Mouse (Mus musculus) forebrain, embryonic 14.5 days (tissue): ENCODE results near the gene Dusp7. TPM values are rescaled to one million over a fixed set of nuclear protein-coding genes. Genes with fewer than 3 reads are reported as not detected.

Experiments
- ATAC-seq: fragments of 200-750 bp; cut with Nextera tagmentation; 2 replicates; pipeline ENCODE4 v1.8.0; 2017; ENCODE audit warnings: mild to moderate bottlenecking, moderate library complexity
- DNase-seq: peaks from one replicate; pipeline ENCODE4 v3.0.0-alpha.2; 2015; ENCODE audit warnings: low spot score
- H3K27ac ChIP-seq: fragments of 300-500 bp; sonication (generic); 2 replicates; pipeline ENCODE4 v1.5.1; 2014; ENCODE audit warnings: low read depth, mild to moderate bottlenecking, control low read depth, low read length, moderate library complexity
- H3K27me3 ChIP-seq: fragments of 300-500 bp; sonication (generic); replicated peaks from 2 replicates; pipeline ENCODE4 v1.6.1; 2014; ENCODE audit warnings: low read length, control low read depth, mixed read lengths; ENCODE audit not compliant: control insufficient read depth, insufficient read depth
- H3K36me3 ChIP-seq: fragments of 300-500 bp; sonication (generic); 2 replicates; pipeline ENCODE4 v1.6.1; 2014; ENCODE audit warnings: low read length, control low read depth; ENCODE audit not compliant: control insufficient read depth, insufficient read depth
- H3K4me1 ChIP-seq: fragments of 300-500 bp; sonication (generic); 2 replicates; pipeline ENCODE4 v1.6.1; 2014; ENCODE audit warnings: antibody characterized with exemption, low read length, control low read depth; ENCODE audit not compliant: control insufficient read depth, insufficient read depth
- H3K4me2 ChIP-seq: fragments of 300-500 bp; sonication (generic); 2 replicates; pipeline ENCODE4 v1.6.1; 2014; ENCODE audit warnings: mild to moderate bottlenecking, control low read depth, low read length
- H3K4me3 ChIP-seq: fragments of 300-500 bp; sonication (generic); 2 replicates; pipeline ENCODE4 v1.5.1; 2014; ENCODE audit warnings: low read depth, low read length, control low read depth
- H3K9ac ChIP-seq: fragments of 300-500 bp; sonication (generic); 2 replicates; pipeline ENCODE4 v1.6.1; 2014; ENCODE audit warnings: mild to moderate bottlenecking, low read length, control low read depth, moderate library complexity
- H3K9me3 ChIP-seq: fragments of 300-500 bp; sonication (generic); replicated peaks from 2 replicates; pipeline ENCODE4 v1.6.1; 2016; ENCODE audit warnings: low read length, control low read depth, mixed read lengths; ENCODE audit not compliant: control insufficient read depth
- WGBS: fragments of 180-500 bp; shearing (Covaris S2); extraction: QIAGEN DNeasy Blood & Tissue Kit; methylation state at CpG from one replicate; pipeline ENCODE4 v1.1.7; 2014; 5-methylcytosine and 5-hydroxymethylcytosine counted together
- polyA plus RNA-seq: library from polyadenylated mRNA; unstranded; fragments of >200 nt; fragmentation: Nextera tagmentation; extraction: Ambion mirVana; gene quantifications from 2 replicates; pipeline ENCODE4 v1.2.1, GENCODE M21; 2014

Gene Dusp7
- polyA plus RNA-seq, 1 experiment from 2014 or later = 11.3 TPM

GRCm38 (mm10) chr9:106413606-106414005, 45.2 kb downstream of the Dusp7 start:
- Histone ChIP-seq H3K27me3 (no peaks in the 10 kb centered on the region), H3K9ac (no peak overlapping the region), H3K4me1 (peaks cover 18% of the 10 kb centered on the region; the same call in 1 of the 2 replicates), H3K4me2 (no peak overlapping the region), H3K36me3 (no peaks in the 10 kb centered on the region), H3K9me3 (0 out of 2 replicates have a peak, but pooled peaks cover 2% of the 10 kb centered on the region), H3K27ac (no peak overlapping the region), H3K4me3 (no peak overlapping the region)
- 88% methylated on average over 5 of the region's 5 CpGs for WGBS
- DNase-seq (no peak), ATAC-seq (no peak)

- Histone ChIP-seq H3K27me3 (no peaks in the 10 kb centered on the region), H3K4me2 (no peak overlapping the region), H3K4me3 (no peak overlapping the region), H3K27ac (no peak overlapping the region), H3K4me1 (peaks cover 22% of the 10 kb centered on the region; the same call in 1 of the 2 replicates), H3K9ac (no peak overlapping the region), H3K9me3 (no peaks in the 10 kb centered on the region), H3K36me3 (no peaks in the 10 kb centered on the region)
- DNase-seq (no peak), ATAC-seq (no peak)
- WGBS = 90% methylated on average over 6 of the region's 6 CpGs
These were observed 48.4 kb downstream of the Dusp7 start for GRCm38 (mm10) chr9:106416826-106417225.

- Histone ChIP-seq H3K4me3 (peak overlapping the region; percentile 16), H3K36me3 (no peaks in the 10 kb centered on the region), H3K27ac (0 out of 2 replicates have a peak overlapping the region, but pooled peaks have one; percentile 1), H3K4me1 (peaks cover 22% of the 10 kb centered on the region; the same call in 1 of the 2 replicates), H3K9me3 (no peaks in the 10 kb centered on the region), H3K4me2 (peak overlapping the region; percentile 51), H3K9ac (peak overlapping the region; percentile 62), H3K27me3 (no peaks in the 10 kb centered on the region)
- 15% methylated on average over 29 of the region's 29 CpGs for WGBS
- ATAC-seq (peak; percentile 76), DNase-seq (peak; percentile 93)
These were observed 49.6 kb downstream of the Dusp7 start for GRCm38 (mm10) chr9:106417841-106418625.

GRCm38 (mm10) chr9:106420608-106421007, 52.2 kb downstream of the Dusp7 start:
- Histone ChIP-seq H3K9ac (no peak overlapping the region), H3K4me2 (peak overlapping the region; percentile 26), H3K27ac (no peak overlapping the region), H3K9me3 (no peaks in the 10 kb centered on the region), H3K4me3 (no peak overlapping the region), H3K27me3 (no peaks in the 10 kb centered on the region), H3K36me3 (no peaks in the 10 kb centered on the region), H3K4me1 (peaks cover 22% of the 10 kb centered on the region; the same call in 1 of the 2 replicates)
- ATAC-seq (no peak), DNase-seq (peak; percentile 31)
- 0% methylated on average over 2 of the region's 2 CpGs for WGBS

GRCm38 (mm10) chr9:106421033-106421864, 52.8 kb downstream of the Dusp7 start:
- no peaks in the 10 kb centered on the region for H3K9me3 ChIP-seq
- H3K27me3 ChIP-seq = no peaks in the 10 kb centered on the region
- H3K9ac ChIP-seq = 0 out of 2 replicates have a peak overlapping the region, but pooled peaks have one; percentile 3
- H3K4me2 ChIP-seq = peak overlapping the region; percentile 26
- WGBS = 11% methylated on average over 18 of the region's 18 CpGs
- no peaks in the 10 kb centered on the region for H3K36me3 ChIP-seq
- DNase-seq (no peak), ATAC-seq (peak; percentile 38)
- H3K4me3 ChIP-seq = no peak overlapping the region
- H3K4me1 ChIP-seq = peaks cover 22% of the 10 kb centered on the region; the same call in 1 of the 2 replicates
- H3K27ac ChIP-seq = no peak overlapping the region

- Histone ChIP-seq H3K9ac (0 out of 2 replicates have a peak overlapping the region, but pooled peaks have one; percentile 3), H3K36me3 (no peaks in the 10 kb centered on the region), H3K9me3 (no peaks in the 10 kb centered on the region), H3K4me2 (peak overlapping the region; percentile 26; the same call in 1 of the 2 replicates), H3K4me3 (no peak overlapping the region), H3K27me3 (no peaks in the 10 kb centered on the region), H3K27ac (no peak overlapping the region), H3K4me1 (peaks cover 22% of the 10 kb centered on the region; the same call in 1 of the 2 replicates)
- peak; percentile 95 for DNase-seq
- peak; percentile 78 for ATAC-seq
- WGBS = 1% methylated on average over 3 of the region's 3 CpGs
These were observed 53.4 kb downstream of the Dusp7 start for GRCm38 (mm10) chr9:106421865-106422160.

Other genes starting within 250 kb of the Dusp7 start
- gene Glyctk, start 210.5 kb upstream of the Dusp7 start, polyA plus RNA-seq = 2.3 TPM in 2 replicates
- gene Wdr82, start 197.7 kb upstream of the Dusp7 start, polyA plus RNA-seq = 54.7 and 56.4 TPM in 2 replicates
- 10.3 and 10.7 TPM in 2 replicates for gene Ppm1m, start 168.9 kb upstream of the Dusp7 start, polyA plus RNA-seq
- gene Twf2, start 165.5 kb upstream of the Dusp7 start, polyA plus RNA-seq = 57.5 and 64.7 TPM in 2 replicates
- gene Tlr9, start 146.0 kb upstream of the Dusp7 start, polyA plus RNA-seq = not detected in 2 replicates
- 91.5 and 110 TPM in 2 replicates for gene Alas1, start 120.0 kb upstream of the Dusp7 start, polyA plus RNA-seq
- 11.8 and 12.1 TPM in 2 replicates for gene Poc1a, start 87.6 kb upstream of the Dusp7 start, polyA plus RNA-seq
- 718 and 924 TPM in 2 replicates for gene Rpl29, start 60.8 kb downstream of the Dusp7 start, polyA plus RNA-seq
- gene Acy1, start 69.7 kb downstream of the Dusp7 start, polyA plus RNA-seq = 29.4 and 36.8 TPM in 2 replicates
- gene Abhd14b, start 78.8 kb downstream of the Dusp7 start, polyA plus RNA-seq = 5.5 and 5.9 TPM in 2 replicates
- gene Abhd14a, start 79.0 kb downstream of the Dusp7 start, polyA plus RNA-seq = 51.9 and 60.2 TPM in 2 replicates
- 199 and 226 TPM in 2 replicates for gene Pcbp4, start 84.7 kb downstream of the Dusp7 start, polyA plus RNA-seq
- gene Gpr62, start 97.3 kb downstream of the Dusp7 start, polyA plus RNA-seq = 0.56 and 0.89 TPM in 2 replicates
- gene Rrp9, start 107.3 kb downstream of the Dusp7 start, polyA plus RNA-seq = 45.6 and 48.9 TPM in 2 replicates
- 0.63 and 0.72 TPM in 2 replicates for gene Parp3, start 108.3 kb downstream of the Dusp7 start, polyA plus RNA-seq
- gene Iqcf1, start 131.3 kb downstream of the Dusp7 start, polyA plus RNA-seq = not detected in 2 replicates
- not detected in 2 replicates for gene Iqcf5, start 145.9 kb downstream of the Dusp7 start, polyA plus RNA-seq
- not detected in 2 replicates for gene Iqcf3, start 193.0 kb downstream of the Dusp7 start, polyA plus RNA-seq
- not detected in 2 replicates for gene Iqcf4, start 202.4 kb downstream of the Dusp7 start, polyA plus RNA-seq